In genomic region chr9:41223406-41223805, GRCm38 (mm10) we compare ENCODE assay signal across 27 mouse cellular contexts.
DNase-seq lines count a peak whose midpoint lies in the region; ATAC-seq and TF ChIP-seq lines count a peak whose summit lies in the region.
"Had no signal": no experiment of that assay in that cellular context is flagged by ENCODE, and none has a peak within 500 bp of the region (broad histone marks: within the 10 kb centered on the region; RNA-seq: fewer than 3 reads in every experiment).

No protein-coding gene starts in this region.

- no peak overlapping the region for H3K4me3 ChIP-seq in forebrain, embryonic 14.5 days (ENCODE audit: low read depth, low read length)
- H3K4me3 ChIP-seq in forebrain, embryonic 16.5 days (replicated peaks; ENCODE audit: low read length): no peak overlapping the region
- no peak overlapping the region for H3K4me3 ChIP-seq in ES-E14 (ENCODE audit: insufficient read depth in 1 of 2, low read depth in 1 of 2, low read length in 2 of 2, poor library complexity in 1 of 2, severe bottlenecking in 1 of 2)
- H3K4me3 ChIP-seq in embryonic facial prominence, embryonic 12.5 days: no peak overlapping the region
- H3K4me3 ChIP-seq in limb, embryonic 13.5 days: no peak overlapping the region
- H3K4me3 ChIP-seq: embryonic facial prominence, embryonic 15.5 days; hindbrain, embryonic 15.5 days; intestine, embryonic 15.5 days; layer of hippocampus, adult 2 months had no signal

- no peaks in the 10 kb centered on the region for H3K36me3 ChIP-seq in forebrain, embryonic 14.5 days (ENCODE audit: control insufficient read depth, insufficient read depth, low read length)
- no peaks in the 10 kb centered on the region for H3K36me3 ChIP-seq in forebrain, embryonic 16.5 days (ENCODE audit: control insufficient read depth, insufficient read depth)
- H3K36me3 ChIP-seq in ES-E14 (ENCODE audit: control insufficient read depth, insufficient read depth, low read length, poor library complexity, severe bottlenecking): no peaks in the 10 kb centered on the region
- H3K36me3 ChIP-seq in embryonic facial prominence, embryonic 12.5 days: no peaks in the 10 kb centered on the region
- no peaks in the 10 kb centered on the region for H3K36me3 ChIP-seq in limb, embryonic 13.5 days
- H3K36me3 ChIP-seq: embryonic facial prominence, embryonic 15.5 days; G1E; hindbrain, embryonic 15.5 days; intestine, embryonic 15.5 days had no signal

- no peaks in the 10 kb centered on the region for H3K27me3 ChIP-seq in forebrain, embryonic 14.5 days (replicated peaks; ENCODE audit: control insufficient read depth, insufficient read depth, low read length)
- no peaks in the 10 kb centered on the region for H3K27me3 ChIP-seq in forebrain, embryonic 16.5 days (replicated peaks; ENCODE audit: control insufficient read depth, insufficient read depth, low read length)
- H3K27me3 ChIP-seq in embryonic facial prominence, embryonic 12.5 days: no peaks in the 10 kb centered on the region
- H3K27me3 ChIP-seq in limb, embryonic 13.5 days: no peaks in the 10 kb centered on the region
- H3K27me3 ChIP-seq: embryonic facial prominence, embryonic 15.5 days; hindbrain, embryonic 15.5 days; intestine, embryonic 15.5 days had no signal

- 18% methylated on average over 11 of the region's 11 CpGs for WGBS in forebrain, embryonic 14.5 days
- WGBS in forebrain, embryonic 16.5 days: 20% methylated on average over 11 of the region's 11 CpGs
- WGBS in embryonic facial prominence, embryonic 12.5 days: 48% methylated on average over 11 of the region's 11 CpGs
- WGBS in limb, embryonic 13.5 days: 36% methylated on average over 11 of the region's 11 CpGs

- in situ Hi-C loops in ES-E14 (cut with MboI; ENCODE audit: low sequenced_read_pairs in 2 of 2, unreplicated experiment in 2 of 2): no loop called here

- H3K4me1 ChIP-seq in forebrain, embryonic 14.5 days (ENCODE audit: control insufficient read depth, insufficient read depth, low read length): peaks cover 16% of the 10 kb centered on the region
- peaks cover 6% of the 10 kb centered on the region for H3K4me1 ChIP-seq in forebrain, embryonic 16.5 days (replicated peaks; ENCODE audit: control insufficient read depth, insufficient read depth, low read length)
- H3K4me1 ChIP-seq in ES-E14 (ENCODE audit: control insufficient read depth in 2 of 2, insufficient read depth in 2 of 2, low read length in 2 of 2, poor library complexity in 1 of 2): peaks cover 0 to 3% of the 10 kb centered on the region in 2 experiments; a peak in 1 of 4 replicates
- peaks cover 15% of the 10 kb centered on the region; the same call in 1 of the 2 replicates for H3K4me1 ChIP-seq in embryonic facial prominence, embryonic 12.5 days
- H3K4me1 ChIP-seq in limb, embryonic 13.5 days: peaks cover 26% of the 10 kb centered on the region
- H3K4me1 ChIP-seq: intestine, embryonic 15.5 days had no signal

- H3K9me3 ChIP-seq in forebrain, embryonic 14.5 days (replicated peaks; ENCODE audit: control insufficient read depth, low read length): no peaks in the 10 kb centered on the region
- H3K9me3 ChIP-seq in forebrain, embryonic 16.5 days (ENCODE audit: control insufficient read depth, low read length): no peaks in the 10 kb centered on the region
- H3K9me3 ChIP-seq in ES-E14 (ENCODE audit: control insufficient read depth, insufficient read depth, low read depth, low read length): no peaks in the 10 kb centered on the region
- H3K9me3 ChIP-seq in embryonic facial prominence, embryonic 12.5 days: no peaks in the 10 kb centered on the region
- no peaks in the 10 kb centered on the region for H3K9me3 ChIP-seq in limb, embryonic 13.5 days
- H3K9me3 ChIP-seq: embryonic facial prominence, embryonic 15.5 days; G1E; hindbrain, embryonic 15.5 days; intestine, embryonic 15.5 days had no signal

- no peak overlapping the region for H3K4me2 ChIP-seq in forebrain, embryonic 14.5 days (ENCODE audit: low read length)
- no peak overlapping the region for H3K4me2 ChIP-seq in forebrain, embryonic 16.5 days (ENCODE audit: low read length)
- no peak overlapping the region for H3K4me2 ChIP-seq in embryonic facial prominence, embryonic 12.5 days (replicated peaks)
- 0 out of 2 replicates have a peak overlapping the region, but pooled peaks have one; percentile 11 for H3K4me2 ChIP-seq in limb, embryonic 13.5 days (replicated peaks)
- H3K4me2 ChIP-seq: embryonic facial prominence, embryonic 15.5 days; heart, embryonic 11.5 days; hindbrain, embryonic 15.5 days; intestine, embryonic 15.5 days; liver, embryonic 11.5 days; midbrain, embryonic 11.5 days had no signal

- no peak overlapping the region for H3K9ac ChIP-seq in forebrain, embryonic 14.5 days (ENCODE audit: low read length)
- H3K9ac ChIP-seq in forebrain, embryonic 16.5 days (replicated peaks; ENCODE audit: low read depth, low read length): no peak overlapping the region
- H3K9ac ChIP-seq in ES-E14 (ENCODE audit: insufficient read depth, low read depth, low read length, poor library complexity, severe bottlenecking): no peak overlapping the region
- H3K9ac ChIP-seq in embryonic facial prominence, embryonic 12.5 days: no peak overlapping the region
- 0 out of 2 replicates have a peak overlapping the region, but pooled peaks have one; percentile 3 for H3K9ac ChIP-seq in limb, embryonic 13.5 days
- H3K9ac ChIP-seq: embryonic facial prominence, embryonic 15.5 days; hindbrain, embryonic 15.5 days; intestine, embryonic 15.5 days; liver, postnatal 0 days had no signal

- peak; percentile 17 for DNase-seq in forebrain, embryonic 14.5 days (ENCODE audit: low spot score)
- DNase-seq in ES-E14 (ENCODE audit: low read depth, low spot score): peak; percentile 38
- no peak for DNase-seq in urinary bladder, postnatal 4 days (ENCODE audit: low spot score in 2 of 2)
- no peak for DNase-seq in spleen, postnatal 10 days (ENCODE audit: low spot score in 2 of 2)
- DNase-seq in left cerebral cortex, adult 18-20 months (ENCODE audit: low spot score in 2 of 2): no peak
- DNase-seq: adrenal gland, postnatal 14 days; cerebellum, adult 9-10 months; gastrocnemius, postnatal 14 days; kidney, adult 9 months; kidney, postnatal 25 days; layer of hippocampus, postnatal 36 days; liver, postnatal 0 days; thymus, postnatal 25 days had no signal

- no peak for ATAC-seq in forebrain, embryonic 14.5 days
- no peak; the same call in 1 of the 2 replicates for ATAC-seq in forebrain, embryonic 16.5 days
- no peak for ATAC-seq in embryonic facial prominence, embryonic 12.5 days (ENCODE audit: insufficient number of reproducible peaks, insufficient read depth, low FRiP score, low TSS enrichment)
- no peak for ATAC-seq in limb, embryonic 13.5 days (ENCODE audit: low FRiP score, low read depth)
- ATAC-seq: CD4-positive, CD25-positive, alpha-beta regulatory T cell, adult 4 months; intestine, embryonic 15.5 days; liver, postnatal 0 days; lung, postnatal 0 days had no signal

- no peak overlapping the region for H3K27ac ChIP-seq in forebrain, embryonic 14.5 days (ENCODE audit: low read depth, low read length)
- H3K27ac ChIP-seq in forebrain, embryonic 16.5 days (ENCODE audit: low read length): no peak overlapping the region
- no peak overlapping the region for H3K27ac ChIP-seq in ES-E14 (ENCODE audit: insufficient read depth, low read depth, low read length, poor library complexity, severe bottlenecking)
- peak overlapping the region; percentile 78 for H3K27ac ChIP-seq in embryonic facial prominence, embryonic 12.5 days
- H3K27ac ChIP-seq in limb, embryonic 13.5 days: peak overlapping the region; percentile 76
- H3K27ac ChIP-seq: embryonic facial prominence, embryonic 15.5 days; hindbrain, embryonic 15.5 days; intestine, embryonic 15.5 days; layer of hippocampus, adult 2 months; macrophage had no signal

TF ChIP-seq in ES-E14, 5 proteins besides CTCF, POLR2A, EP300 and RAD21:
- no peak for TF ChIP-seq MAFK (IDR thresholded peaks at IDR 0.05; ENCODE audit: insufficient read depth, low read depth, low read length)
- no peak for TF ChIP-seq HCFC1 (IDR thresholded peaks at IDR 0.05; ENCODE audit: borderline replicate concordance, insufficient read depth, low read length)

Comparison
In these comparisons a context has a peak if more than half of its experiments do, and no peak if none do; other contexts are left out.
1. DNase-seq: peak in forebrain, embryonic 14.5 days (single experiment) and ES-E14 (single experiment); none in urinary bladder, postnatal 4 days (0 of 2), spleen, postnatal 10 days (0 of 2) and left cerebral cortex, adult 18-20 months (0 of 2).
2. H3K27ac ChIP-seq: peak in embryonic facial prominence, embryonic 12.5 days (single experiment) and limb, embryonic 13.5 days (single experiment); none in forebrain, embryonic 14.5 days (single experiment), forebrain, embryonic 16.5 days (single experiment) and ES-E14 (single experiment).